Comparison of ENCODE assay signal across 12 mouse cellular contexts in the genomic region with DNA sequence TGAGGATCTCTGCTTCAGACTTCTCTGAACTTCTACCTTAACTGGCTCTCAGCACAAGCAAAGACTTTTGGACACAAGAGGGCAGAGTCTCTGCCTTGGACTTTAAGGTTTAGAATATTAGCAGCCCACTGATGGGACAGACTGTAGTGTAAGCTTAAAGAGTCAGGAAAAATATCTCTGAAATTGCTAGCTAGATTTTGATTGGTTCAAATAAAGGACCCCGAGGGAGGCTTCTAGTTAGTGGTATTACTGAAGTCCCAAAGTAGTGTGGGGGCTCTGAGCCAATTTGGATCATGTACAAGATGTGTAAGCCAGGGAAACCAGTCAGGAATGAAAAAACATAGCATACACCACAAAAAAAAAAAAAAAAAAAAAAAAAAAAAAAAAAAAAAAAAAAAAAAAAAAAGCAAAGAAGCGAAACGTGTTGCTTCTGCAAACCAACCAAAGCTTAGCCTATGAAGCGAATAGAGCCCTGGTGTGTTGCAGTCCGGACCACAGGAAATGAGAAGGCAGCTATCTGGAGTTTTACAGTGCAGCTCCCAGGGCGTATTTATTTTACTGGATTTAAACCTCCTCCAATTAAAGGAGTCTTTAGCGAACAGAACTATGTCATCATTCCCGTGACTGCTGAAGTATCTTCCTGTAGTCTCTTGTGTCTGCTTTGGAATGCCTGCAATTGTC.
DNase-seq lines count a peak whose midpoint lies in the region; ATAC-seq and TF ChIP-seq lines count a peak whose summit lies in the region.
"Had no signal": no experiment of that assay in that cellular context is flagged by ENCODE, and none has a peak within 500 bp of the region (broad histone marks: within the 10 kb centered on the region; RNA-seq: fewer than 3 reads in every experiment).

No protein-coding gene starts in this region.

- WGBS in macrophage (ENCODE audit: missing documents): 33% methylated on average over 8 of the region's 8 CpGs

- H3K79me2 ChIP-seq in macrophage (ENCODE audit: inconsistent target): no peaks in the 10 kb centered on the region

- no peak overlapping the region for H3K27ac ChIP-seq in layer of hippocampus, adult 2 months
- H3K27ac ChIP-seq in macrophage: peak overlapping the region; percentile 81

- POLR2A ChIA-PET in Patski (lab: Charles Lee): no interaction called here

- no peaks in the 10 kb centered on the region for H3K36me3 ChIP-seq in macrophage (ENCODE audit: inconsistent target)

- in situ Hi-C loops in Patski (cut with MboI; ENCODE audit: low pct_unique_long_range_greater_than_20kb): loop anchor here (5.0 kb wide), 1 partner anchor 170 kb away; no protein-coding TSS in a partner anchor

- peak; percentile 20; the same call in 1 of the 2 replicates for ATAC-seq in frontal cortex, adult (ENCODE audit: low TSS enrichment)
- ATAC-seq in Patski: peak; percentile 68
- no peak for ATAC-seq in CD4-positive, CD25-positive, alpha-beta regulatory T cell, adult 4 months

- peak; percentile 52 for TF ChIP-seq CTCF in layer of hippocampus, adult 2 months (conservative IDR thresholded peaks at IDR 0.05)
- peak; percentile 68 for TF ChIP-seq CTCF in Patski (IDR thresholded peaks at IDR 0.05)

- H3K27me3 ChIP-seq in Patski: no peaks in the 10 kb centered on the region

- CTCF ChIA-PET in Patski (lab: Charles Lee): interaction anchor here (0.7 to 2.4 kb wide), 4 partner anchors 12 to 434 kb away, joined by 3 to 12 read pairs (median 6); no protein-coding TSS in a partner anchor

- H3K4me3 ChIP-seq in layer of hippocampus, adult 2 months: no peak overlapping the region
- no peak overlapping the region; the same call in 1 of the 2 replicates for H3K4me3 ChIP-seq in macrophage (ENCODE audit: inconsistent target)

- DNase-seq in frontal cortex, postnatal 10 days (ENCODE audit: low spot score in 2 of 2): no peak
- no peak for DNase-seq in layer of hippocampus, adult 2 months (ENCODE audit: low spot score in 2 of 2)
- no peak for DNase-seq in layer of hippocampus, postnatal 14 days (ENCODE audit: low spot score in 2 of 2)
- peak; percentile 65 for DNase-seq in Patski (ENCODE audit: low read depth, low spot score)
- no peak for DNase-seq in embryo, embryonic 10.5 days (ENCODE audit: low spot score)
- DNase-seq: adrenal gland, adult 8-10 months; cerebellum, postnatal 36 days; kidney, adult 18-20 months; retina, postnatal 1 day had no signal
